Mouse (Mus musculus) ES-E14 (cell line): Measurements from ENCODE around the gene Rmnd5b. TPM values are rescaled to one million over a fixed set of nuclear protein-coding genes. Genes with fewer than 3 reads are reported as not detected.
A peak's percentile ranks its signal among the peaks of the same experiment; 100 is the strongest.

Experiments
- DNase-seq: peaks from one replicate; pipeline ENCODE4 v3.0.0-alpha.2; 2013; ENCODE audit warnings: low read depth, low spot score
- H3K27ac ChIP-seq: 2 replicates; pipeline ENCODE4 v1.5.1; 2012; ENCODE audit warnings: low read depth, mild to moderate bottlenecking, low read length, moderate library complexity, mixed read lengths; ENCODE audit not compliant: poor library complexity, insufficient read depth, severe bottlenecking
- H3K36me3 ChIP-seq: 2 replicates; pipeline ENCODE4 v1.6.1; 2012; ENCODE audit warnings: mild to moderate bottlenecking, low read length, moderate library complexity, mixed read lengths; ENCODE audit not compliant: control insufficient read depth, poor library complexity, insufficient read depth, severe bottlenecking
- H3K4me1 ChIP-seq, 2 experiments: fragments of 150-350 bp in 1 of 2; sonication (generic) in 1 of 2; 2 replicates each; pipeline ENCODE4 v1.6.1; 2012; ENCODE audit warnings: low read length in 2 of 2, mild to moderate bottlenecking in 1 of 2, mixed read lengths in 1 of 2; ENCODE audit not compliant: control insufficient read depth in 2 of 2, insufficient read depth in 2 of 2, poor library complexity in 1 of 2
- H3K4me3 ChIP-seq, 2 experiments: fragments of 150-350 bp in 1 of 2; sonication (generic) in 1 of 2; 2 replicates each; pipeline ENCODE4 v1.5.1; 2012; ENCODE audit warnings: low read length in 2 of 2, low read depth in 1 of 2, mild to moderate bottlenecking in 1 of 2, mixed read lengths in 1 of 2; ENCODE audit not compliant: insufficient read depth in 1 of 2, poor library complexity in 1 of 2, severe bottlenecking in 1 of 2
- H3K9ac ChIP-seq: 2 replicates; pipeline ENCODE4 v1.6.1; 2012; ENCODE audit warnings: low read depth, mild to moderate bottlenecking, low read length, mixed read lengths; ENCODE audit not compliant: poor library complexity, insufficient read depth, severe bottlenecking
- H3K9me3 ChIP-seq: fragments of 150-350 bp; sonication (generic); 2 replicates; pipeline ENCODE4 v1.6.1; 2012; ENCODE audit warnings: low read depth, mild to moderate bottlenecking, low read length; ENCODE audit not compliant: control insufficient read depth, insufficient read depth
- CHD2 ChIP-seq: IDR thresholded peaks from 2 replicates; pipeline ENCODE4 v1.6.1; 2014; ENCODE audit warnings: mild to moderate bottlenecking, low read depth, low read length, inconsistent platforms
- HCFC1 ChIP-seq: IDR thresholded peaks from 2 replicates; pipeline ENCODE4 v1.6.1; 2012; ENCODE audit warnings: low read length, inconsistent platforms, borderline replicate concordance; ENCODE audit not compliant: insufficient read depth
- MAFK ChIP-seq: IDR thresholded peaks from 2 replicates; pipeline ENCODE4 v1.6.1; 2014; ENCODE audit warnings: mild to moderate bottlenecking, low read depth, low read length, inconsistent platforms; ENCODE audit not compliant: insufficient read depth
- ZC3H11A ChIP-seq: IDR thresholded peaks from 2 replicates; pipeline ENCODE4 v1.6.1; 2012; ENCODE audit warnings: low read depth, mild to moderate bottlenecking, inconsistent platforms, low read length, borderline replicate concordance
- ZNF384 ChIP-seq: IDR thresholded peaks from 2 replicates; pipeline ENCODE4 v1.6.1; 2012; ENCODE audit warnings: low read depth, low read length, inconsistent platforms
- in situ Hi-C, 2 experiments: fragments of 600-800 bp; cut with MboI; formaldehyde crosslinking; loops; one replicate each; pipeline ENCODE4 v1.15.1; 2025; ENCODE audit warnings: low sequenced_read_pairs in 2 of 2, inconsistent platforms in 1 of 2; ENCODE audit not compliant: unreplicated experiment in 2 of 2
- total RNA-seq: library from RNA; depleted of rRNA; stranded (reverse); fragments of 300-350 nt; gene quantifications from 2 replicates; pipeline ENCODE4 v1.2.3, GENCODE M21; 2012

Gene Rmnd5b
- total RNA-seq, 1 experiment = 41.1 TPM

GRCm38 (mm10) chr11:51677737-51678418 lies 42.2 kb upstream of the Rmnd5b start:
- DNase-seq = no peak
- Histone ChIP-seq H3K27ac (no peak overlapping the region), H3K9me3 (no peaks in the 10 kb centered on the region), H3K4me1 (peaks cover 6 to 12% of the 10 kb centered on the region in 2 experiments; a peak in 3 of 4 replicates), H3K4me3 (no peak overlapping the region), H3K36me3 (no peaks in the 10 kb centered on the region), H3K9ac (no peak overlapping the region)
- in situ Hi-C loops = no loop called here
- TF ChIP-seq CHD2 = no peak
- no peak for TF ChIP-seq ZNF384
- no peak for TF ChIP-seq MAFK
- TF ChIP-seq HCFC1 = no peak
- no peak for TF ChIP-seq ZC3H11A

- in situ Hi-C loops = no loop called here
- Histone ChIP-seq H3K36me3 (no peaks in the 10 kb centered on the region), H3K27ac (no peak overlapping the region), H3K4me1 (peaks cover 6 to 13% of the 10 kb centered on the region in 2 experiments; a peak in 3 of 4 replicates), H3K9ac (no peak overlapping the region), H3K9me3 (peaks cover 4% of the 10 kb centered on the region; the same call in 1 of the 2 replicates), H3K4me3 (no peak overlapping the region)
- no peak for DNase-seq
- TF ChIP-seq ZNF384 (no peak), MAFK (no peak), HCFC1 (no peak), ZC3H11A (no peak), CHD2 (no peak)
Measured at GRCm38 (mm10) chr11:51675386-51675785, 39.7 kb upstream of the Rmnd5b start.

DNA sequence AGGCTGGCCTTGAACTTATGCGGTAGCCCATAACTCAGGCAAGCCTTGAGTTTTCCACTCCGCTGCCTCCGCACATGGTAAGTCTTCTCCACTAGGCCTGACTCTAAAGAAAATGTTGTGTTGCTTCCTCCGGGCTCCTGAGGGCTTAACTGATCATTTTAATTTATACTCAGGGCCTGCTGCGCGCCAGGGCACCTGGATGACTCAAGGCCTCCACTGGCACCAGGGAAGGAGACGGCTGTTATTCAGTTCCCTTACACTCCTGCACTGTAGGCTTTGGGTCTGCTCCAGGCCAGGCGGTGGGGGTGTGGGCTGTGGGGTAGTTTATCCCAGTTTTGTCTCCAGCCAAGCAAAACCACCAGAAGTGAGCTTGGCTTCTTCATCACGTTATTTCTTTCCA lies 37.6 kb upstream of the Rmnd5b start:
- Histone ChIP-seq H3K4me3 (no peak overlapping the region), H3K9ac (peak overlapping the region; percentile 18; the same call in 1 of the 2 replicates), H3K4me1 (peaks cover 6 to 13% of the 10 kb centered on the region in 2 experiments; a peak in 3 of 4 replicates), H3K9me3 (peaks cover 7% of the 10 kb centered on the region), H3K27ac (0 out of 2 replicates have a peak overlapping the region, but pooled peaks have one; percentile 38), H3K36me3 (no peaks in the 10 kb centered on the region)
- no peak for DNase-seq
- TF ChIP-seq CHD2 = no peak
- in situ Hi-C loops = no loop called here

- H3K4me1 ChIP-seq = peaks cover 6 to 9% of the 10 kb centered on the region in 2 experiments; a peak in 3 of 4 replicates
- TF ChIP-seq CHD2 = no peak
- TF ChIP-seq MAFK = no peak
- TF ChIP-seq HCFC1 = no peak
- TF ChIP-seq ZC3H11A = no peak
- TF ChIP-seq ZNF384 = no peak
- in situ Hi-C loops = no loop called here
- no peaks in the 10 kb centered on the region for H3K36me3 ChIP-seq
- peaks cover 7% of the 10 kb centered on the region for H3K9me3 ChIP-seq
- no peak overlapping the region for H3K9ac ChIP-seq
- no peak overlapping the region for H3K4me3 ChIP-seq
- H3K27ac ChIP-seq = no peak overlapping the region
- DNase-seq = no peak
Measured at GRCm38 (mm10) chr11:51671376-51671775, 35.7 kb upstream of the Rmnd5b start.
